Mouse (Mus musculus) bone marrow macrophage, adult 2 months (primary cell): ENCODE measurements around the gene Ttpal. TPM values are rescaled to one million over a fixed set of nuclear protein-coding genes. Genes with fewer than 3 reads are reported as not detected.
"Not testable (repeated sequence)": the region's sequence is repeated elsewhere in the genome, so short reads cannot be mapped to it uniquely, and the experiment has no call there.

Experiments used
- H3K27ac ChIP-seq: 2 replicates; pipeline ENCODE4 v1.5.1; 2012; ENCODE audit warnings: low read depth, low read length; ENCODE audit not compliant: insufficient read depth
- H3K4me1 ChIP-seq: 2 replicates; pipeline ENCODE4 v1.6.1; 2012; ENCODE audit warnings: low read length; ENCODE audit not compliant: control insufficient read depth, insufficient read depth
- H3K4me3 ChIP-seq: 2 replicates; pipeline ENCODE4 v1.5.1; 2012; ENCODE audit warnings: mild to moderate bottlenecking, low read length, moderate library complexity; ENCODE audit not compliant: insufficient read depth
- CTCF ChIP-seq: IDR thresholded peaks from 2 replicates; pipeline ENCODE4 v1.5.1; 2012; ENCODE audit warnings: low read depth, mild to moderate bottlenecking, low read length, moderate library complexity
- POLR2A ChIP-seq: IDR thresholded peaks from 2 replicates; pipeline ENCODE4 v1.6.1; 2012; ENCODE audit warnings: mild to moderate bottlenecking, low read depth, low read length, borderline replicate concordance
- polyA plus RNA-seq: library from polyadenylated mRNA; stranded (reverse); fragments of >200 nt; gene quantifications from 2 replicates; pipeline ENCODE4 v1.2.4, GENCODE M21; 2012; ENCODE audit not compliant: missing spikeins, insufficient read depth, insufficient read length

Gene Ttpal
- polyA plus RNA-seq, 1 experiment = 8.5 TPM

- peak overlapping the region; percentile 100 for H3K27ac ChIP-seq
- TF ChIP-seq CTCF (no peak), POLR2A (peak; percentile 92)
- H3K4me3 ChIP-seq = peak overlapping the region; percentile 78
- H3K4me1 ChIP-seq = peaks cover 41% of the 10 kb centered on the region
These were observed 40.8 kb downstream of the Ttpal start for GRCm38 (mm10) chr2:163642685-163643575.

- TF ChIP-seq POLR2A = no peak
- no peak for TF ChIP-seq CTCF
These were observed 41.5 kb downstream of the Ttpal start for GRCm38 (mm10) chr2:163643576-163643971.

GRCm38 (mm10) chr2:163644047-163644446 lies 41.9 kb downstream of the Ttpal start:
- Histone ChIP-seq H3K4me1 (peaks cover 32% of the 10 kb centered on the region), H3K4me3 (peak overlapping the region; percentile 78), H3K27ac (peak overlapping the region; percentile 100)
- TF ChIP-seq POLR2A (no peak), CTCF (no peak)

More at GRCm38 (mm10) chr2:163643576-163643971, 41.5 kb downstream of the Ttpal start:
- Histone ChIP-seq H3K27ac (peak overlapping the region; percentile 100), H3K4me1 (peaks cover 36% of the 10 kb centered on the region), H3K4me3 (peak overlapping the region; percentile 78)

- peaks cover 28% of the 10 kb centered on the region for H3K4me1 ChIP-seq
- peak within 1 kb of the TSS; percentile 100 for H3K27ac ChIP-seq
- TF ChIP-seq POLR2A (peak; percentile 91), CTCF (no peak)
- H3K4me3 ChIP-seq = peak within 1 kb of the TSS; percentile 78
These were observed 42.7 kb downstream of the Ttpal start, which contains the start of gene Serinc3 for GRCm38 (mm10) chr2:163644575-163645385. Serinc3 (minus strand) TSS chr2:163645131.

GRCm38 (mm10) chr2:163645700-163646460 lies 43.8 kb downstream of the Ttpal start:
- Histone ChIP-seq H3K4me3 (0 out of 2 replicates have a peak overlapping the region, but pooled peaks have one; percentile 24), H3K27ac (peak overlapping the region; percentile 98), H3K4me1 (peaks cover 20% of the 10 kb centered on the region)
- TF ChIP-seq POLR2A (no peak), CTCF (no peak)

- Histone ChIP-seq H3K4me3 (no peak overlapping the region), H3K4me1 (peaks cover 14% of the 10 kb centered on the region), H3K27ac (no peak overlapping the region; the same call in 1 of the 2 replicates)
- no peak for TF ChIP-seq CTCF
- TF ChIP-seq POLR2A = no peak
These were observed 44.5 kb downstream of the Ttpal start for GRCm38 (mm10) chr2:163646461-163647080.

GRCm38 (mm10) chr2:163655699-163656098 lies 53.6 kb downstream of the Ttpal start:
- not testable (repeated sequence) for H3K4me3 ChIP-seq, H3K27ac ChIP-seq
- peaks cover 13% of the 10 kb centered on the region for H3K4me1 ChIP-seq

- TF ChIP-seq CTCF = no peak
- no peak for TF ChIP-seq POLR2A
- H3K4me1 ChIP-seq = peaks cover 30% of the 10 kb centered on the region
- H3K4me3 ChIP-seq = no peak overlapping the region
- H3K27ac ChIP-seq = no peak overlapping the region
These were observed 55.4 kb downstream of the Ttpal start for GRCm38 (mm10) chr2:163657486-163657885.
